Mouse (Mus musculus): ENCODE data around the gene Hk1. TPM values are rescaled to one million over a fixed set of nuclear protein-coding genes. Genes with fewer than 3 reads are reported as not detected.

Hk1 gene
- polyA plus RNA-seq (2012; rRNA removed): 87.9 and 91.0 TPM in 2 replicates

GRCm38 (mm10) chr10:62379808-62380207 is at the start of gene Hk1:
TSS of gene Hk1 (minus strand) at chr10:62379908.

GRCm38 (mm10) chr10:62422255-62422654 is 42.5 kb upstream of the Hk1 start, which contains the start of gene Hkdc1:
TSS of gene Hkdc1 (minus strand) at chr10:62422491.

GRCm38 (mm10) chr10:62252000-62252488 is 127.7 kb downstream of the Hk1 start, which contains the start of gene Tacr2:
TSS of gene Tacr2 (plus strand) at chr10:62252438.

GRCm38 (mm10) chr10:62230708-62231394 is 148.9 kb downstream of the Hk1 start, which contains the start of gene Tspan15:
TSS of gene Tspan15 (minus strand) at chr10:62231251.

Other genes starting within 250 kb of the Hk1 start
- gene Neurog3, start 246.8 kb downstream of the Hk1 start, polyA plus RNA-seq (2012; rRNA removed): 2.4 and 3.3 TPM in 2 replicates
- 20.6 and 22.3 TPM in 2 replicates for gene Fam241b, start 236.0 kb downstream of the Hk1 start, polyA plus RNA-seq (2012; rRNA removed)
- gene Tspan15, start 148.7 kb downstream of the Hk1 start, polyA plus RNA-seq (2012; rRNA removed): 267 and 271 TPM in 2 replicates
- 19.3 and 24.5 TPM in 2 replicates for gene Tacr2, start 127.5 kb downstream of the Hk1 start, polyA plus RNA-seq (2012; rRNA removed)
- 7.9 and 14.6 TPM in 2 replicates for gene Hkdc1, start 42.6 kb upstream of the Hk1 start, polyA plus RNA-seq (2012; rRNA removed)
- gene 4930507D05Rik, start 69.6 kb upstream of the Hk1 start, polyA plus RNA-seq (2012; rRNA removed): not detected in 2 replicates
- gene Supv3l1, start 69.8 kb upstream of the Hk1 start, polyA plus RNA-seq (2012; rRNA removed): 10.7 and 11.9 TPM in 2 replicates
- gene Vps26a, start 106.9 kb upstream of the Hk1 start, polyA plus RNA-seq (2012; rRNA removed): 4.7 and 4.8 TPM in 2 replicates
- gene Srgn, start 147.5 kb upstream of the Hk1 start, polyA plus RNA-seq (2012; rRNA removed): 6.4 and 9.5 TPM in 2 replicates
- gene Kif1bp, start 198.5 kb upstream of the Hk1 start, polyA plus RNA-seq (2012; rRNA removed): 34.7 and 39.4 TPM in 2 replicates
- gene Ddx21, start 222.4 kb upstream of the Hk1 start, polyA plus RNA-seq (2012; rRNA removed): 5.8 and 6.5 TPM in 2 replicates

All from colon, adult 2 months (tissue).